ENCODE assay signal across 19 mouse cellular contexts in the genomic region with DNA sequence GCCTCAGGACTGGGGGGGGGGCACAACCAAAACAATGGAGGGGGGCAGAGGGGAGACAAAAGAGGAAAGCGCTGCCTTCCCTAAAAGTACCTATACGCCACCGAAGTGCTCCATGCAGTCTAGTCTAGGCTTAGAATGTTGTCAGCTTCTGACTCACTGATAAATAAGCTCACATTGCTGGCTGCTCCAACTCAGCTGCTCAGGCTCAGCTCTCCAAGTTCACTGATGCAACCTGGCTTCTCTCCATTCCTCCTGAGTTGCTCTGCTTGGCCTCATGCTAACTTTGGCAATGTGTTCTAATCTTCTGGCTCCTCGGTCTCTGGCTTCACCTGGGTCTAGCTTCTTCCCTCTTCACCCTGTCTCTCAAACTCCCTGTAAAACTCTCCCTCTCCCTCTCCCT. TPM values are rescaled to one million over a fixed set of nuclear protein-coding genes. Genes with fewer than 3 reads are reported as not detected.
DNase-seq lines count a peak whose midpoint lies in the region.
"Had no signal": no experiment of that assay in that cellular context is flagged by ENCODE, and none has a peak within 500 bp of the region (broad histone marks: within the 10 kb centered on the region; RNA-seq: fewer than 3 reads in every experiment).

No protein-coding gene starts in this region.

- DNase-seq in adrenal gland, adult 2 months, result peak; percentile 34
- no peak for DNase-seq in adrenal gland, adult 8-10 months
- peak; percentile 61 for DNase-seq in gastrocnemius, adult 18-20 months (ENCODE audit: low spot score)
- DNase-seq in gastrocnemius, postnatal 25 days, result no peak
- peak; percentile 67 for DNase-seq in NIH3T3 (ENCODE audit: low read depth)
- DNase-seq in skeletal muscle tissue, adult 2 months (ENCODE audit: low read depth, low spot score), result peak; percentile 69
- DNase-seq in cerebellum, adult 9-10 months, result no peak
- no peak for DNase-seq in right cerebral cortex, adult 2 months (ENCODE audit: low spot score in 2 of 2)
- DNase-seq: cerebellum, adult 11 months; cerebellum, adult 9-11 months; embryo, embryonic 11 days; heart, postnatal 14 days; kidney, adult 2 months; kidney, postnatal 4 days; midbrain, embryonic 14.5 days; right cerebral cortex, postnatal 14 days; thymus, postnatal 14 days had no signal

RNA-seq across cellular contexts. Expression of gene Cstf1, which starts 6.1 kb away (rescaled TPM):
- 10 to 100 TPM; 30.1 to 33.4 TPM for total RNA-seq in adrenal gland, adult 2 months (2021)
- polyA plus RNA-seq in adrenal gland, adult 2 months (2012; rRNA removed), result 30.7 and 31.5 TPM in 2 replicates
- total RNA-seq in adrenal gland, adult 8-10 months (2022), result 10 to 100 TPM; 29.3 to 35.3 (median 33.4) TPM
- 10 to 100 TPM; 17.3 to 17.6 TPM for total RNA-seq in gastrocnemius, adult 18-20 months (2021)
- total RNA-seq in gastrocnemius, postnatal 25 days (2021), result 10 to 100 TPM; 13.2 to 16.3 TPM

RNA-seq across cellular contexts. Expression of gene Aurka, which starts 6.2 kb away (rescaled TPM):
- 1 to 10 TPM; 1.8 to 2.7 TPM for total RNA-seq in adrenal gland, adult 2 months (2021)
- polyA plus RNA-seq in adrenal gland, adult 2 months (2012; rRNA removed), result 1.3 and 2.0 TPM in 2 replicates
- total RNA-seq in adrenal gland, adult 8-10 months (2022), result 1 to 10 TPM; 1.8 to 3.2 (median 2.5) TPM
- total RNA-seq in gastrocnemius, adult 18-20 months (2021), result 10 to 100 TPM in 1 of 2 experiments, 1 to 10 TPM in 1; 7.5 to 15.0 TPM
- 1 to 10 TPM; 3.3 to 3.6 TPM for total RNA-seq in gastrocnemius, postnatal 25 days (2021)

RNA-seq across cellular contexts. Expression of gene Cass4, which starts 17.0 kb away (rescaled TPM):
- total RNA-seq in adrenal gland, adult 2 months (2021), result under 1 TPM in 1 of 2 experiments, not detected in 1; 0.28 TPM
- 0.17 and 0.22 TPM in 2 replicates for polyA plus RNA-seq in adrenal gland, adult 2 months (2012; rRNA removed)
- under 1 TPM in 3 of 4 experiments, not detected in 1; 0.12 to 0.25 (median 0.19) TPM for total RNA-seq in adrenal gland, adult 8-10 months (2022)
- total RNA-seq in gastrocnemius, adult 18-20 months (2021), result under 1 TPM; 0.14 to 0.38 TPM
- total RNA-seq in gastrocnemius, postnatal 25 days (2021), result under 1 TPM; 0.23 to 0.27 TPM
- polyA plus RNA-seq: erythroblast, embryonic 14.5 days; forebrain, embryonic 13.5 days had no signal

RNA-seq across cellular contexts. Expression of gene Fam210b, which starts 31.2 kb away (rescaled TPM):
- 10 to 100 TPM; 28.2 to 32.2 TPM for total RNA-seq in adrenal gland, adult 2 months (2021)
- 47.1 and 48.5 TPM in 2 replicates for polyA plus RNA-seq in adrenal gland, adult 2 months (2012; rRNA removed)
- total RNA-seq in adrenal gland, adult 8-10 months (2022), result 10 to 100 TPM; 28.5 to 34.3 (median 29.9) TPM
- total RNA-seq in gastrocnemius, adult 18-20 months (2021), result 1 to 10 TPM; 5.3 to 6.1 TPM
- total RNA-seq in gastrocnemius, postnatal 25 days (2021), result 1 to 10 TPM; 3.2 to 3.4 TPM

Comparison
In these comparisons a context has a peak if more than half of its experiments do, and no peak if none do; other contexts are left out.
1. DNase-seq: peak in adrenal gland, adult 2 months (single experiment), gastrocnemius, adult 18-20 months (single experiment), NIH3T3 (single experiment) and skeletal muscle tissue, adult 2 months (single experiment); none in adrenal gland, adult 8-10 months (single experiment), gastrocnemius, postnatal 25 days (single experiment), cerebellum, adult 9-10 months (single experiment) and right cerebral cortex, adult 2 months (0 of 2).